Mouse (Mus musculus) kidney, embryonic 14.5 days (tissue): ENCODE results near the gene Gpatch3. TPM values are rescaled to one million over a fixed set of nuclear protein-coding genes. Genes with fewer than 3 reads are reported as not detected.

Experiments used
- ATAC-seq: fragments of 200-750 bp; cut with Nextera tagmentation; 2 replicates; pipeline ENCODE4 v1.8.0; 2017; ENCODE audit warnings: moderate number of reproducible peaks, mild to moderate bottlenecking, moderate TSS enrichment, moderate library complexity; ENCODE audit not compliant: low FRiP score, low TSS enrichment
- H3K27ac ChIP-seq: fragments of 300-500 bp; sonication (generic); 2 replicates; pipeline ENCODE4 v1.5.1; 2014; ENCODE audit warnings: low read depth, mild to moderate bottlenecking, low read length, moderate library complexity, mixed read lengths
- H3K27me3 ChIP-seq: fragments of 300-500 bp; sonication (generic); 2 replicates; pipeline ENCODE4 v1.6.1; 2014; ENCODE audit warnings: mild to moderate bottlenecking, low read length; ENCODE audit not compliant: control insufficient read depth, insufficient read depth
- H3K36me3 ChIP-seq: fragments of 300-500 bp; sonication (generic); 2 replicates; pipeline ENCODE4 v1.6.1; 2014; ENCODE audit warnings: low read length, mixed read lengths; ENCODE audit not compliant: control insufficient read depth, insufficient read depth
- H3K4me1 ChIP-seq: fragments of 300-500 bp; sonication (generic); 2 replicates; pipeline ENCODE4 v1.6.1; 2014; ENCODE audit warnings: low read length, mixed read lengths; ENCODE audit not compliant: control insufficient read depth, insufficient read depth
- H3K4me2 ChIP-seq: fragments of 300-500 bp; sonication (generic); replicated peaks from 2 replicates; pipeline ENCODE4 v1.6.1; 2014; ENCODE audit warnings: low read depth, mild to moderate bottlenecking, low read length
- H3K4me3 ChIP-seq: fragments of 300-500 bp; sonication (generic); 2 replicates; pipeline ENCODE4 v1.5.1; 2014; ENCODE audit warnings: mild to moderate bottlenecking, low read length
- H3K9ac ChIP-seq: fragments of 300-500 bp; sonication (generic); 2 replicates; pipeline ENCODE4 v1.6.1; 2014; ENCODE audit warnings: low read depth, mild to moderate bottlenecking, low read length, moderate library complexity
- H3K9me3 ChIP-seq: fragments of 300-500 bp; sonication (generic); 2 replicates; pipeline ENCODE4 v1.6.1; 2016; ENCODE audit warnings: low read length; ENCODE audit not compliant: control insufficient read depth
- WGBS: fragments of 180-500 bp; shearing (Covaris S2); extraction: QIAGEN DNeasy Blood & Tissue Kit; methylation state at CpG from one replicate; pipeline ENCODE4 v1.1.7; 2014; 5-methylcytosine and 5-hydroxymethylcytosine counted together
- microRNA-seq: library from miRNA; unstranded; fragments of <30 nt; microRNA quantifications from one replicate; pipeline ENCODE4, GENCODE M21; 2016
- polyA plus RNA-seq: library from polyadenylated mRNA; unstranded; fragments of >200 nt; fragmentation: Nextera tagmentation; extraction: Ambion mirVana; gene quantifications from 2 replicates; pipeline ENCODE4 v1.2.1, GENCODE M21; 2014

Gpatch3 gene
- polyA plus RNA-seq, 1 experiment from 2014 or later = 10.2 TPM

GRCm38 (mm10) chr4:133631071-133631768 is 56.7 kb downstream of the Gpatch3 start:
- peaks cover 8% of the 10 kb centered on the region for H3K36me3 ChIP-seq
- no peak overlapping the region for H3K27ac ChIP-seq
- H3K4me1 ChIP-seq = peaks cover 20% of the 10 kb centered on the region
- WGBS = 72% methylated on average over 14 of the region's 14 CpGs
- H3K4me2 ChIP-seq = peak overlapping the region; percentile 95
- ATAC-seq = no peak
- H3K4me3 ChIP-seq = 0 out of 2 replicates have a peak overlapping the region, but pooled peaks have one; percentile 3
- peak overlapping the region; percentile 23; the same call in 1 of the 2 replicates for H3K9ac ChIP-seq
- no peaks in the 10 kb centered on the region for H3K9me3 ChIP-seq
- no peaks in the 10 kb centered on the region for H3K27me3 ChIP-seq

- 0 out of 2 replicates have a peak, but pooled peaks have one; percentile 33 for ATAC-seq
- no peak overlapping the region for H3K27ac ChIP-seq
- peaks cover 6% of the 10 kb centered on the region for H3K36me3 ChIP-seq
- H3K4me3 ChIP-seq = peak overlapping the region; percentile 69
- H3K9ac ChIP-seq = peak overlapping the region; percentile 91; the same call in 1 of the 2 replicates
- H3K4me2 ChIP-seq = peak overlapping the region; percentile 95
- no peaks in the 10 kb centered on the region for H3K27me3 ChIP-seq
- no peaks in the 10 kb centered on the region for H3K9me3 ChIP-seq
- WGBS = 27% methylated on average over 9 of the region's 9 CpGs
- H3K4me1 ChIP-seq = peaks cover 15% of the 10 kb centered on the region
These were observed 57.3 kb downstream of the Gpatch3 start for GRCm38 (mm10) chr4:133631769-133632411.

- H3K9ac ChIP-seq = peak overlapping the region; percentile 91
- no peaks in the 10 kb centered on the region for H3K9me3 ChIP-seq
- H3K4me3 ChIP-seq = peak overlapping the region; percentile 69
- H3K4me2 ChIP-seq = peak overlapping the region; percentile 95
- H3K4me1 ChIP-seq = peaks cover 15% of the 10 kb centered on the region
- ATAC-seq = peak; percentile 26
- H3K27me3 ChIP-seq = no peaks in the 10 kb centered on the region
- 0 out of 2 replicates have a peak, but pooled peaks cover 4% of the 10 kb centered on the region for H3K36me3 ChIP-seq
- WGBS = 2% methylated on average over 57 of the region's 69 CpGs
- peak overlapping the region; percentile 38; the same call in 1 of the 2 replicates for H3K27ac ChIP-seq
These were observed 58.2 kb downstream of the Gpatch3 start for GRCm38 (mm10) chr4:133632483-133633327.

GRCm38 (mm10) chr4:133633332-133634042 is 58.9 kb downstream of the Gpatch3 start:
- H3K36me3 ChIP-seq = 0 out of 2 replicates have a peak, but pooled peaks cover 4% of the 10 kb centered on the region
- peak overlapping the region; percentile 95 for H3K4me2 ChIP-seq

More at GRCm38 (mm10) chr4:133633332-133634042, 58.9 kb downstream of the Gpatch3 start:
- peaks cover 15% of the 10 kb centered on the region for H3K4me1 ChIP-seq
- no peaks in the 10 kb centered on the region for H3K27me3 ChIP-seq
- no peak overlapping the region for H3K27ac ChIP-seq
- H3K9ac ChIP-seq = peak overlapping the region; percentile 91
- H3K9me3 ChIP-seq = no peaks in the 10 kb centered on the region
- WGBS = 11% methylated on average over 28 of the region's 47 CpGs
- peak overlapping the region; percentile 69 for H3K4me3 ChIP-seq
- ATAC-seq = peak; percentile 92

Small RNAs within 50 kb of the gene (microRNA-seq; reads per million reads assigned to microRNA genes)
- gene Gm23158 = not detected

Other genes with a start within 250 kb of the Gpatch3 start
- gene Wdtc1, start 221.3 kb upstream of the Gpatch3 start, polyA plus RNA-seq = 10.0 and 16.0 TPM in 2 replicates
- 5.6 and 7.6 TPM in 2 replicates for gene Slc9a1, start 205.0 kb upstream of the Gpatch3 start, polyA plus RNA-seq
- gene Tent5b, start 94.6 kb upstream of the Gpatch3 start, polyA plus RNA-seq = 0.35 and 0.94 TPM in 2 replicates
- 1.4 and 1.6 TPM in 2 replicates for gene Trnp1, start 76.2 kb upstream of the Gpatch3 start, polyA plus RNA-seq
- gene Kdf1, start 55.8 kb upstream of the Gpatch3 start, polyA plus RNA-seq = 15.3 and 21.4 TPM in 2 replicates
- 285 and 287 TPM in 2 replicates for gene Nudc, start 28.7 kb upstream of the Gpatch3 start, polyA plus RNA-seq
- not detected in 2 replicates for gene Nr0b2, start 21.4 kb upstream of the Gpatch3 start, polyA plus RNA-seq
- 23.6 and 23.9 TPM in 2 replicates for gene Gpn2, start 9.6 kb downstream of the Gpatch3 start, polyA plus RNA-seq
- gene Sfn, start 27.4 kb downstream of the Gpatch3 start, polyA plus RNA-seq = 8.0 and 9.5 TPM in 2 replicates
- 3.0 and 4.2 TPM in 2 replicates for gene Zdhhc18, start 75.4 kb downstream of the Gpatch3 start, polyA plus RNA-seq
- 12.6 and 16.9 TPM in 2 replicates for gene Pigv, start 97.9 kb downstream of the Gpatch3 start, polyA plus RNA-seq
- gene Arid1a, start 182.0 kb downstream of the Gpatch3 start, polyA plus RNA-seq = 40.5 and 51.7 TPM in 2 replicates